Mouse (Mus musculus) kidney, embryonic 16.5 days (tissue): Measurements from ENCODE around the gene Zc3h4. TPM values are rescaled to one million over a fixed set of nuclear protein-coding genes. Genes with fewer than 3 reads are reported as not detected.
A peak's percentile ranks its signal among the peaks of the same experiment; 100 is the strongest.
"Not testable (repeated sequence)": the region's sequence is repeated elsewhere in the genome, so short reads cannot be mapped to it uniquely, and the experiment has no call there.

Source experiments
- ATAC-seq: fragments of 200-750 bp; cut with Nextera tagmentation; 2 replicates; pipeline ENCODE4 v1.8.0; 2017; ENCODE audit warnings: moderate TSS enrichment; ENCODE audit not compliant: low FRiP score, low TSS enrichment
- H3K27ac ChIP-seq: fragments of 300-500 bp; sonication (generic); 2 replicates; pipeline ENCODE4 v1.5.1; 2014; ENCODE audit warnings: low read length
- H3K27me3 ChIP-seq: fragments of 300-500 bp; sonication (generic); 2 replicates; pipeline ENCODE4 v1.6.1; 2014; ENCODE audit warnings: low read length, control low read depth, mixed read lengths; ENCODE audit not compliant: insufficient read depth
- H3K36me3 ChIP-seq: fragments of 300-500 bp; sonication (generic); 2 replicates; pipeline ENCODE4 v1.6.1; 2014; ENCODE audit warnings: low read length, control low read depth, mixed read lengths; ENCODE audit not compliant: insufficient read depth
- H3K4me1 ChIP-seq: fragments of 300-500 bp; sonication (generic); 2 replicates; pipeline ENCODE4 v1.6.1; 2014; ENCODE audit warnings: low read length, control low read depth, mixed read lengths; ENCODE audit not compliant: insufficient read depth
- H3K4me2 ChIP-seq: fragments of 300-500 bp; sonication (generic); replicated peaks from 2 replicates; pipeline ENCODE4 v1.6.1; 2014; ENCODE audit warnings: low read depth, low read length
- H3K4me3 ChIP-seq: fragments of 300-500 bp; sonication (generic); 2 replicates; pipeline ENCODE4 v1.5.1; 2014; ENCODE audit warnings: mild to moderate bottlenecking, low read length
- H3K9ac ChIP-seq: fragments of 300-500 bp; sonication (generic); replicated peaks from 2 replicates; pipeline ENCODE4 v1.6.1; 2014; ENCODE audit warnings: low read length
- H3K9me3 ChIP-seq: fragments of 300-500 bp; sonication (generic); 2 replicates; pipeline ENCODE4 v1.6.1; 2016; ENCODE audit warnings: low read length, control low read depth
- WGBS: fragments of 180-500 bp; shearing (Covaris S2); extraction: QIAGEN DNeasy Blood & Tissue Kit; methylation state at CpG from one replicate; pipeline ENCODE4 v1.1.7; 2014; 5-methylcytosine and 5-hydroxymethylcytosine counted together
- polyA plus RNA-seq: library from polyadenylated mRNA; unstranded; fragments of >200 nt; fragmentation: Nextera tagmentation; extraction: Ambion mirVana; gene quantifications from 2 replicates; pipeline ENCODE4 v1.2.1, GENCODE M21; 2015

The Zc3h4 gene
- polyA plus RNA-seq, 1 experiment from 2014 or later, result 14.8 TPM

DNA sequence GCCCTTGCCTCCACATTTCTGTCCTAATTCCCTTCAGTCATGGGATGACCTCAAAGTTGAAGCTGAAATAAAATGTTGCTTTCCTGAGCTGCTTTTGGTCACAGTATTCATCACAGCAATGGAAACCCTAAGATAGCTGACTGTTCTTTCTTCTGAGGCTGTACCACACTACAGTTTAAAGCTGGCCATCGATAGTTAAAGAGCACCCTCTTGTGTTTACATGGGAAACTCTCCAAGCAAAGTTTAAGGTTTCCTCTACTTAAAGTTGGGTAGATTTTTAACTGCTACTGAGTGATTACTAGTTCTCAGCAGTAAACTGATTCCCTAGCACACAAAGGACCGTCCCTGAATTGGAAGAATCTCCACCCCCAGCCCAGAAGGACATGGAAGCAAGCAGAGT lies 27.0 kb upstream of the Zc3h4 start:
- H3K27ac ChIP-seq, result no peak overlapping the region
- H3K4me1 ChIP-seq, result no peaks in the 10 kb centered on the region
- peaks cover 64% of the 10 kb centered on the region for H3K36me3 ChIP-seq
- no peak overlapping the region for H3K4me2 ChIP-seq
- H3K27me3 ChIP-seq, result no peaks in the 10 kb centered on the region
- 35% methylated on average over 2 of the region's 2 CpGs for WGBS
- no peak for ATAC-seq
- H3K9ac ChIP-seq, result no peak overlapping the region
- H3K4me3 ChIP-seq, result no peak overlapping the region
- H3K9me3 ChIP-seq, result no peaks in the 10 kb centered on the region

DNA sequence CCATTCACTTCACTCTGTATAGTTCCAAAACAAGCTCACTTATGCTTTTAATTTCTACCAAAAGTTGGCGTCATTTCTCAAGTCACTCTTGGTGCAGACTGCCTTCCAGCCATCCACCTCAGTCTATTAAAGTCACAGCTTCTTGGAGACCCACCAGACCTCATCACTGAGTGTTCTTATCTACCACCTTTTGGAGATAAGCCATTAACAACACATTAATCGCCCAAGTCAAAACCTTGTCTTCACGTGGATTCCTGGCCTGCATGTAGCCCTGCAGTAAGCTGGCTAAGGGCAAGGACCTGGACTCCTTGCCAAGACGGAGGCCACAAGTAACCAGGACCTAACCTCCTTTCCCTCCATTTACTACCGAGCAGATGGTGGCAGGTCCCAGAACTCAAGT lies 25.7 kb upstream of the Zc3h4 start:
- Histone ChIP-seq H3K27ac (no peak overlapping the region), H3K36me3 (peaks cover 58% of the 10 kb centered on the region), H3K4me3 (no peak overlapping the region), H3K27me3 (no peaks in the 10 kb centered on the region), H3K9me3 (no peaks in the 10 kb centered on the region), H3K4me2 (no peak overlapping the region), H3K4me1 (no peaks in the 10 kb centered on the region), H3K9ac (no peak overlapping the region)
- ATAC-seq, result no peak
- 84% methylated on average over 5 of the region's 5 CpGs for WGBS

DNA sequence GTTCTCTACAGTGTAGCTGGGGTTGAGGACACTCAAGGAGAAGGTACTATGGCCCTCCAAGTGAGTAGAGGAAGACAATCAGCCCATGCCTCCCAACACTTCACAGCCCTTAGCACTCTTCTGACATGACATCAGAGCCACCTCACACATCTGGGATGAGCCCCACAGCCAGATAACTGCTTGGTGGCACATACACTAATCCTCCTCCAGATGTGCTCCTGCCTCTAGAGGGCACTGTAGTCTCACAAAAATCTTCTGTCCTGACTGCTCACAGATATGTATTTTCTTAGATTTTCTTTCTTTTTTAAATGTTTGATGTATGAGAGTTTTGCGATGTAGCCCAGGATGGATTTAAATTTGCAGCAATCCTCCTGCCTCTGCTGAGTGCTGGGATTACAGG lies 24.2 kb upstream of the Zc3h4 start:
- Histone ChIP-seq H3K27me3 (no peaks in the 10 kb centered on the region), H3K4me3 (no peak overlapping the region), H3K9me3 (no peaks in the 10 kb centered on the region), H3K36me3 (peaks cover 46% of the 10 kb centered on the region), H3K4me2 (no peak overlapping the region), H3K4me1 (no peaks in the 10 kb centered on the region), H3K27ac (no peak overlapping the region), H3K9ac (no peak overlapping the region)
- no peak for ATAC-seq
- 88% methylated on average over 1 of the region's 1 CpGs for whole genome bisulfite sequencing

DNA sequence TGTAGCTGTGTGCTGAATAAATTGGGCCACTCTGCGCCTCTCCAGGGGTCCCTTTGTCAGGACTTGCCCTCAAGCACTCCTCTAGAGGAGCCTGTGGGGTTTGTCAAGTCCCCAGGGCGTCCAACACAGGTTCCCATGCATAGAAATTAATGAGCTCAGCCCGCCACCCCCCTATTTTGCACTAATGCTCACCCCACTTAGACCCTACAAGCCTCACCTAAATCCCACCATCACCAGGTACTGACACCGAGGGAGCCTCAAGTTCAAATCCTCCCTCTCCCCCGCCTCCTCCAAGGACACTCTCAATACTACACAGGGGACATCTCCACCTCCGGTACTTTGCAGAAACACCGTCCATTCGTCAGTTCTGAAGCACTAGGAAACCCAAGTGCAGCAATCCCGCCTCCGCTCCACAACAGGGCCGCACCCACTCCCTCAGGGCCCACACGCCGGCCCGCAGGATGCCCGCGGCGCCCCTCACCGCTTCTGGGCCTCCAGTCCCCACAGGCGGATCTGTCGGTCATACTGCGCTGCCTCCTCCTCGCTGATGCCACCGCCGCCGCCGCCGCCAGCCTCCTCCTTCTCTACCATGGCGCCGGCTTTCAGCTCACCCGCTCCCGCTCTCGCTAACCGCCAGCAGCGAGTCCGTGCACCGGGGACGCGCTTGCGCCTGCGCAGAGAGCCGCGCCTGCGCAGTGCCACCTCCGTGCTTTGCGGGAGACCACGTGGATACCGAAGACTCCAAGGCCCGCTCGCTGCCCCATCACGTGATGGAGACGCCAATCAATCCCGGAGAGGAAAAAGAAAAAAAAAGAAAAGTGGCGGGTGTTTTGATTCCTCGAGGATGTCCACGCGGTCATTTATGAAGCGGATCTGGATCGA lies 13.3 kb upstream of the Zc3h4 start, which contains the start of gene Sae1:
Sae1 (minus strand) TSS at position 647 of the 882 bp plus-strand sequence.
- H3K4me2 ChIP-seq, result peak within 1 kb of the TSS; percentile 88
- H3K36me3 ChIP-seq, result no peaks in the 10 kb centered on the region
- WGBS, result under 1% methylated on average over 56 of the region's 58 CpGs

GRCm38 (mm10) chr7:16389942-16390341 lies 10.8 kb upstream of the Zc3h4 start:
- H3K27ac ChIP-seq, H3K9ac ChIP-seq, H3K4me3 ChIP-seq, H3K4me2 ChIP-seq, ATAC-seq, H3K9me3 ChIP-seq, H3K36me3 ChIP-seq, H3K27me3 ChIP-seq: not testable (repeated sequence)
- H3K4me1 ChIP-seq, result peaks cover 18% of the 10 kb centered on the region
- 85% methylated on average over 2 of the region's 2 CpGs for WGBS

More for the DNA sequence above, 13.3 kb upstream of the Zc3h4 start, which contains the start of gene Sae1:
- Histone ChIP-seq H3K4me3 (peak within 1 kb of the TSS; percentile 97), H3K9ac (peak within 1 kb of the TSS; percentile 95), H3K9me3 (no peaks in the 10 kb centered on the region), H3K27me3 (no peaks in the 10 kb centered on the region), H3K27ac (peak within 1 kb of the TSS; percentile 83), H3K4me1 (peaks cover 22% of the 10 kb centered on the region)
- ATAC-seq, result peak; percentile 93

GRCm38 (mm10) chr7:16392923-16393322 lies 7.8 kb upstream of the Zc3h4 start:
- no peaks in the 10 kb centered on the region; the same call in 1 of the 2 replicates for H3K4me1 ChIP-seq
- WGBS, result 52% methylated on average over 4 of the region's 4 CpGs
- H3K9me3 ChIP-seq, result no peaks in the 10 kb centered on the region
- no peak overlapping the region for H3K4me3 ChIP-seq
- no peak overlapping the region for H3K27ac ChIP-seq
- H3K9ac ChIP-seq, result no peak overlapping the region
- H3K4me2 ChIP-seq, result no peak overlapping the region
- H3K36me3 ChIP-seq, result no peaks in the 10 kb centered on the region
- no peaks in the 10 kb centered on the region for H3K27me3 ChIP-seq
- ATAC-seq, result no peak

DNA sequence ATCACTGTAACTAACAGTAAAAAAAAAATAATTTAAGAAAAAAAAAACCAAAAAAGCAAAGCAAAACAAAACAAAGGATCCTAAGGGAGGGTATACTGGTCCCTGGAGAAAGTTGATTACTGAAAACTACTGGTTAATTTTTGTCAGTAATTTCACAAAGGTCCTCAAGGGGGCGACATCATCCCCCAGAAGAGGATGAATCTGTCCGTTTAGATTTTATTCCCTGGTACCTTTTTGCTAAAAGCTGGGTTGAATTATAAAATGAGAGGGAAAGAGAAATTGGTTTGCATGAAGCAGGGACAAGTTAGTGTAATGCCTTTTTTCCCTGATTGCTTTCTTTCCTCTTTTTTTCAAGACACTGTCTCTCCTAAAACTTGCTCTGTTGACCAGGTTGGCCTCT lies 4.8 kb upstream of the Zc3h4 start:
- Histone ChIP-seq H3K27me3 (no peaks in the 10 kb centered on the region), H3K4me2 (no peak overlapping the region), H3K9ac (no peak overlapping the region), H3K36me3 (no peaks in the 10 kb centered on the region), H3K4me1 (peaks cover 5% of the 10 kb centered on the region), H3K9me3 (no peaks in the 10 kb centered on the region), H3K4me3 (no peak overlapping the region), H3K27ac (no peak overlapping the region)
- ATAC-seq, result no peak
- WGBS, result 4% methylated on average over 2 of the region's 2 CpGs

- WGBS, result 70% methylated on average over 4 of the region's 4 CpGs
- Histone ChIP-seq H3K36me3 (no peaks in the 10 kb centered on the region), H3K27me3 (no peaks in the 10 kb centered on the region), H3K4me3 (no peak overlapping the region), H3K9me3 (no peaks in the 10 kb centered on the region), H3K4me2 (no peak overlapping the region), H3K9ac (no peak overlapping the region), H3K27ac (no peak overlapping the region), H3K4me1 (peaks cover 5% of the 10 kb centered on the region)
- no peak for ATAC-seq
Measured at GRCm38 (mm10) chr7:16397465-16397864, 3.2 kb upstream of the Zc3h4 start.

GRCm38 (mm10) chr7:16398387-16399050 lies 2.2 kb upstream of the Zc3h4 start:
- no peak for ATAC-seq
- 38% methylated on average over 3 of the region's 3 CpGs for WGBS
- Histone ChIP-seq H3K27ac (peak overlapping the region; percentile 100), H3K27me3 (no peaks in the 10 kb centered on the region), H3K4me3 (peak overlapping the region; percentile 89), H3K4me2 (peak overlapping the region; percentile 93), H3K9me3 (no peaks in the 10 kb centered on the region), H3K4me1 (peaks cover 12% of the 10 kb centered on the region), H3K9ac (peak overlapping the region; percentile 100), H3K36me3 (no peaks in the 10 kb centered on the region)
